Mouse (Mus musculus) cortical plate, adult 2 months (tissue): Measurements from ENCODE around the gene Slbp. TPM values are rescaled to one million over a fixed set of nuclear protein-coding genes. Genes with fewer than 3 reads are reported as not detected.

Experiments used
- H3K27ac ChIP-seq: fragments of 200-500 bp; 2 replicates; pipeline ENCODE4 v1.5.1; 2012; ENCODE audit warnings: low read length, control low read depth, inconsistent platforms; ENCODE audit not compliant: insufficient read depth
- H3K4me1 ChIP-seq: fragments of 200-500 bp; 2 replicates; pipeline ENCODE4 v1.6.1; 2011; ENCODE audit warnings: low read length; ENCODE audit not compliant: control insufficient read depth, insufficient read depth
- H3K4me3 ChIP-seq: fragments of 200-500 bp; 2 replicates; pipeline ENCODE4 v1.5.1; 2011; ENCODE audit warnings: mild to moderate bottlenecking, low read length, control low read depth; ENCODE audit not compliant: insufficient read depth
- CTCF ChIP-seq: fragments of 200-500 bp; IDR thresholded peaks from 2 replicates; pipeline ENCODE4 v1.5.1; 2011; ENCODE audit warnings: mild to moderate bottlenecking, control low read depth, low read length; ENCODE audit not compliant: insufficient read depth; ENCODE audit errors: extremely low read depth
- POLR2A ChIP-seq: fragments of 200-500 bp; IDR thresholded peaks from 2 replicates; pipeline ENCODE4 v1.6.1; 2011; ENCODE audit warnings: mild to moderate bottlenecking, low read length, control low read depth; ENCODE audit not compliant: insufficient read depth; ENCODE audit errors: extremely low read depth
- polyA plus RNA-seq: library from polyadenylated mRNA; depleted of rRNA; stranded (reverse); fragments of >200 nt; gene quantifications from 2 replicates; pipeline ENCODE4 v1.2.3, GENCODE M21; 2012

The Slbp gene
- polyA plus RNA-seq, 1 experiment: 27.6 TPM

DNA sequence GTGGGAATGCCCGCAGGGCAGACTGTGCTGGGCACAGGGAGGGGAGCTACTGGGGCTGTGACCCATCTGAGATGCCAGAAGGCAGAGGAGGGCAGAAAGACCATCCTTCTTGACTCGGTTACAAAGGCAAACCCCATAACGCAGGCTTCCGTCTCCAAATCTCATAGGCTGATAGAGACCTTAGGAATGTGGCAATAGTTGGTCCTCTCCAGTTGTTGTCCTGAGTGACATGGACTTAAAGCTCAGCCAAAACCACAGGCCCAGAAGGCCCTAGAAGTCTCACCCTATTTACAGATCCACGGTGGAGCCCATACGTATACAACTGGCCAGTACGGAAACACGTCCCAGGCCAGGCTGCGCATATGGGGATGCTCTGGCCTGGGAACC is 42.1 kb upstream of the Slbp start:
- Histone ChIP-seq H3K4me1 (no peaks in the 10 kb centered on the region; the same call in 1 of the 2 replicates), H3K4me3 (no peak overlapping the region), H3K27ac (no peak overlapping the region)
- TF ChIP-seq CTCF (no peak), POLR2A (no peak)

DNA sequence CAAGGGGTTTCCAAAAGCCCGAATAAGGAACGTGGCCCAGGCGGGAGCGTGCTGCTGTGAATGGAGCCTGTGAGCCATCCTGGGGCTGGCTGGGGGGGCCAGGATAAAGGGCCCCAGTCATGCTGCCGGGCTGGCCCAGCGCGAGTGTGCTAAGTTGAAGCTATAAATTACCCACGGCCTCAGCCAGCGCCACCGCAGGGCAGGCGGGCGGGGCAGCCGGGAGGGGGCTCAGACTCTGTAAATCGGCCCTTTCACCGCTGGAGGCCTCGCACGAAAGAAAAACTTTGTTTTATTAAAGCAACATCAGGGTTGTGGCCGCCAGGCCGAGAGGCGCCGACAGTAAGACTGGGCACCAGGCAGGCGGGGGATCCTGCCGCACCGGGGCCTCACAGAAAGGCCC is 40.0 kb upstream of the Slbp start:
- TF ChIP-seq CTCF: no peak
- no peak for TF ChIP-seq POLR2A
- Histone ChIP-seq H3K4me1 (no peaks in the 10 kb centered on the region), H3K27ac (no peak overlapping the region), H3K4me3 (no peak overlapping the region)

DNA sequence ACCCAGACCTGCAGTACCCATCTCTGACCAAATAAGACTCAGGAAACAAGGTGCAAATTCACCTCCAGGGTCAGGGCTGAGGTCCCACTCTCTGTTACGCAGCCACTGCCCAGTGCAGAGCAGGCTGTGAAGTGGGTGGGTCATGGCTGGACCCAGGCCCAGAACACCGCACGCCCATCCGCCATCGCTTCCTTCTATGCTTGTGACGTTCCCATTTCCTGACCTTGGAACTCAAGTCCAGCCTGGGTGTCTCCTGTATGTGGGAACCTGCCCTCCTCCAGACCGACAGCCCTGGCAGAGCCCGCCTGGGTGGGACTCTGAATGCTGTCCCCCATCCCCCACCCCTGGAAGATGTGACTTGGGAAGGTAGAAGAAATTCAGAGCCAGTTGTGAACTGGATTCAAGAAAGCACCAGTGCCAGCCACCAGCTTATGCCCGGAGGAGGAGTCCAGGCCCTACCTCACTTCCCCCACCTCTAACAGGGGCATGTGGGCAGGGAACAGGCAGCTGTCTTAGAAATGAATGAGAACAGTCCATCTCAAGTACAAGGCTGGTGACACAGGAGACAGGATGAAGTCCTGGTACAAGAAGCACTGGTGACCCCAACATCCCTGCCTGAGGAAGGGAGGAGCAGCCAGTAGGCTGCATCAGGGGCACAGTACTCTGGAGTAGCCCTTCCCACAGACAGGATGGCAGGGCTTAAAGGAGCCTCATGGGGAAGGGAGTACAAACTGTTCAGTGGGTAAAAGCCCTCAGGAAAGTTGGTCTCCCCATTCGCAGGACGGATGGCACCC is 37.7 kb upstream of the Slbp start:
- TF ChIP-seq CTCF (no peak), POLR2A (no peak)
- no peaks in the 10 kb centered on the region for H3K4me1 ChIP-seq
- H3K27ac ChIP-seq: no peak overlapping the region
- H3K4me3 ChIP-seq: no peak overlapping the region

DNA sequence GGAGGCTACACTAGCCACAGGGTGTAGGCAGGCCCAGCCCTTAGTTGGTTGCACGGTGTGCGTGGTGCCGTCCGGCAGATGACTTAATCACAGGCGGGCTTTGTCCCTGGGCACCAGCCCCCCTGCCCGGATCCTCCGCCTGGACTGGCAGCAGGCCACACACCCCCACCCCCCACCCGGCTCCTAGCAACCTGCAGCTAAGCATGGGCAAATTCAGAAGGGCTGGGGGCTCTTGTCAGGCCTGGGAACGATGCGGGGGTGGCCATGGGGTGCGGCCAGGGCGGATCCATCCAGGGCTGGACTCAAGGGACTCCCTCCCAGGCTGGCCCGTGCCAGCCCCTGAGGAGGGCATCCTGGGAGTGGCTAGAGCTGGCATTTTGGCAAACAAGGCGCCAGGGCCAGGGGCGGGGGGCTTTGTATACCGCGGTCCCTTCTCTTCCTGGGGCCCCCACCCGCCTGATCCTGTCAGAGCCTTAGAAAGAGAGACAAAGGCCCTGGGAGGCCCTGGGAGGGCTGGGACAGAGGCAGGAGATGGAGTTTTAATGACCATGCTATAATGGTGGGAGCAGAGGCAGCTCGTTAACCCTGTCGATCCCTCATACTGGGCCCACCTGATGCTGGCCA is 37.0 kb upstream of the Slbp start:
- no peak overlapping the region for H3K4me3 ChIP-seq
- no peak overlapping the region for H3K27ac ChIP-seq
- TF ChIP-seq CTCF (no peak), POLR2A (no peak)
- H3K4me1 ChIP-seq: no peaks in the 10 kb centered on the region

DNA sequence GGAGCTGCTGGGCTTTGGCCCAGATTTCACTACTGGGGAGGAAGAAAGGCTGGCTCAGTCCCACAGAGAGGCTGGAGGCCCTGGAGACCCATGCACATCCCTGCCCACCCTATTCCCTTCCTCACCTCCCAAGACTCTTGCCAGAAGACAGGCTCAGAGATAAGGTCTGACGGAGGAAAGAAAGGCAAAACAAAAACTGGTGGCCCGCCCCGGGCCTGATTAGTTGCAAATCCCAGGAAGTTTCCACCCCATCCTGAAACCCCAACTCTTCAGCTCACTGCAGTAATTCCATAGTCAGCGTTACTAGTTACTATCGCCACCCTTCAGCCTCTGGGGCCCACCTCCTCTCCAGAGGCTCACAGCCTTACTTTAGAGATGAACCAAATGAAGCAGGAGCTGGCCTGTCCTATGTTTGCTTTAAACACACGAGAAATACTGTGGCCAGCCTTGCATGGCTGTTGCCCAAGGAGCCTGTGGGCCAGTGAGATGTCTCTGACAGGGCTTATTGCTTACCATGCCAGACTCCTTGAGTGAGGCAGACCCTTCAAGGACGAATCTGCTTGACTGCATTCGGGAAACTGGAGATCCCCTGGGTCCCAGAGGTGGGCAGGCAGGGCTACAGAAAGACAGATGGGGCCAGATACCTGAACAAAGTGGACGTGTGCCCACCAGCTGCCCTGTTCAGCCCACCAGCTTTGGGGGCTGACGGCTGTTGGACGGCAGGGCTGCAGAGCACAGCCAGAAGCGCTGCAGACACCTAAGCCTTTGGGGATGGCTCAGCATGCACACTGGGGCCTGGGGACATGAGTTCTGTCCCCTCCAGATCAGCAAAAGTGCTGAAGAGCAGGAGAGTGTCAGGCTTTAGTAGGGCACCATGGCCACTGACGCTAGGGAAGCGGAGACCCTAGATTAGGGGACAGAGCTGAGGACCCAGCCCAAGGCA is 36.2 kb upstream of the Slbp start:
- Histone ChIP-seq H3K27ac (no peak overlapping the region), H3K4me1 (no peaks in the 10 kb centered on the region), H3K4me3 (no peak overlapping the region)
- no peak for TF ChIP-seq CTCF
- TF ChIP-seq POLR2A: no peak

DNA sequence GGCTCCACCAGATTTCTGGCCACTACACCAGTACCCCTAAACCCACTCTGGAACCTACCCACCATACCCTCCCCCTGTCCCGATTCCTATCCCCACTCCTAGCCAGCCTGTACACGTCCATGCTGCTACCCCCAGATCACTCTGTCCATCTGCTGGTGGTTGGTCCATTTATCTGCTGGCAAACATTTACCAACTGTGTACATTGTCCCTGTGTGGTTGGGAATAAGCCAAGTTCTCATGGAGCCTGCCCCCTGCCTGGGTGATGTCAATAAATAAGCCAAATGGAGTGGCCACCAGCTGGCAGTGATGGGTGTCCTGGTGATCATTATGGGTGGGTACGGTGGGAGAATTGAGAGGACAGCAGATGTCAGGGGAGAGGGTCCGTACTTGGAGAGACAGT is 34.8 kb upstream of the Slbp start:
- no peak for TF ChIP-seq CTCF
- TF ChIP-seq POLR2A: no peak
- Histone ChIP-seq H3K27ac (no peak overlapping the region), H3K4me1 (no peaks in the 10 kb centered on the region), H3K4me3 (no peak overlapping the region)

DNA sequence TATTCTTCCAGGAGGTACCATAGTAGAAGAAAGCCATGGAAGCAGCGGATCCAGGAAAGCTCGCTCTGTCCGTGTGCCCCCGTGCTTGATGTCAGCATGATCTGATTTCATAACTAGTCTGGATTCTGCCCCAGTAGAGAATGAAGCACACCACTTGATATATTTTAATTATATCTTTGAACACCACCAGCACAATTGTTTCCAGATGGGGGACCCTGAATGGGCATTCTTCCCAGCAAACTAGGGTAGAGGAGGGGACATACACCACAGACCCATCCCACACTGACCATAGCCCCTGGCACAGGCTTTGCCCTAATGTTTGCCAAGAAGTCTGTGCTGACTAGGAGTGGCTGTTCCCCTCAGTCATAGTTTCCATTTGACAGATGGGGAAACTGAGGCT is 32.6 kb upstream of the Slbp start:
- TF ChIP-seq POLR2A: no peak
- no peak for TF ChIP-seq CTCF
- H3K4me3 ChIP-seq: no peak overlapping the region
- no peak overlapping the region for H3K27ac ChIP-seq
- no peaks in the 10 kb centered on the region for H3K4me1 ChIP-seq

DNA sequence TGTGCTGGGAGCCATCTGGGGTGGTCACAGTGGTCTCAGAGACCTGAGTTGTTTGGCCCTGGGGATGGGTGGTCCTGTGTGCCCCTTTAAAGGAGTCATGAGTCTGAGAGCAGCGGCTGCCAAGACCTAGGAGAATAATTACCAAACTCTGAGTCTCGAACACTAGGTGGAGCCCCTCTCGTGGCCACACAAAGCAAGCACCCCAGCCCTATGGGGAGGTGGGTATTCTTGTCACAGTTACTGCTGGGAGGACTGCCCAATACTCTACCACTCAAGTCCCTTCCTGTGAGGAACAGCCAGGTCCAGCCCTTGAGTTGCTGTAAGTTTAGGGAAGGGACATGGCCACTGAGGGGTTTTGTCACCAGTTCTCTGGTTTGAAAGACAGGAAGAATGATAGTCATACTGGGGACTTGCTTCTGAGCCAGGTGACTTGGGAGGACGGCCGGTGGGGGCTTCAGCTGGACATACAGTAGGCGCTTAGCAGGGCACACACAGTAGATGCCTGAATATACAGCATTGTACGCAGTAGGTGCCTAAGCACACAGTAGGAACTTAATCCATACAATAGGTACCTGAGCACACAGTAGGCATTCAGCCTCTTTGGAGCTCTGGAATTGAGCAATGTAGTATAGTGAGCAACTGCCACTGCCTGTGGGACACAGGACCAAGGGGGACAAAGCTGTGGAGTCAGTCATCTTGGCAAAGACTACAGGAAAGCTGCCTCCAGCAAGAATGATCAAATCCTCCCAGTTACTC is 31.7 kb upstream of the Slbp start:
- Histone ChIP-seq H3K4me3 (no peak overlapping the region), H3K27ac (no peak overlapping the region), H3K4me1 (no peaks in the 10 kb centered on the region)
- TF ChIP-seq CTCF: peak; percentile 48
- TF ChIP-seq POLR2A: no peak

DNA sequence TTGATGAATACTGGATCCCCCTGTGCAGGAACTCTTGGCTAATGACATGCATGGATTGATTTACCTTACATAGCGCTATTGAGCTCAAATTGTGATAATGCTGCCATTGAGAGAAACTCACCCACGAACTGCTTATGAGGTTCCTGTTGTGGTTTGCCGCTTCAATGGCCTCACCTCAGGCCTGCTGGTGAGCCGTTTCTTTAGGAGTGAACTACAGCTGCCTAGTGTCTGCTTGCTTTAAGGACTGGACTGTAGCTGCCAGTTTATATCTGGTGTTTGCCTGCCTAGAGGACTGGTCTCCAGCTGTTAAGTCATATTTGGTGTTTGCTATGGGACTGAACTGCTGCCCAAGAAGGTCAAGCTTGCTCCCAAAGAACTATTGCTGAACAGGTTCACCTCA is 30.6 kb upstream of the Slbp start:
- H3K4me3 ChIP-seq: no peak overlapping the region
- TF ChIP-seq CTCF: no peak

More for the DNA sequence above, 30.6 kb upstream of the Slbp start:
- H3K4me1 ChIP-seq: no peaks in the 10 kb centered on the region
- no peak overlapping the region for H3K27ac ChIP-seq
